Mouse (Mus musculus) lung, embryonic 14.5 days (tissue): Measurements from ENCODE around the gene Tet3. TPM values are rescaled to one million over a fixed set of nuclear protein-coding genes. Genes with fewer than 3 reads are reported as not detected.
A peak's percentile ranks its signal among the peaks of the same experiment; 100 is the strongest.

Experiments used
- ATAC-seq: fragments of 200-750 bp; cut with Nextera tagmentation; 2 replicates; pipeline ENCODE4 v1.8.0; 2017; ENCODE audit warnings: mild to moderate bottlenecking, moderate TSS enrichment, moderate library complexity; ENCODE audit not compliant: insufficient read depth
- DNase-seq: peaks from one replicate; pipeline ENCODE4 v3.0.0-alpha.2; 2015
- H3K27ac ChIP-seq: fragments of 300-500 bp; sonication (generic); 2 replicates; pipeline ENCODE4 v1.5.1; 2014; ENCODE audit warnings: low read depth, mild to moderate bottlenecking, moderate library complexity
- H3K27me3 ChIP-seq: fragments of 300-500 bp; sonication (generic); 2 replicates; pipeline ENCODE4 v1.6.1; 2014; ENCODE audit warnings: low read length, control low read depth; ENCODE audit not compliant: insufficient read depth
- H3K36me3 ChIP-seq: fragments of 300-500 bp; sonication (generic); 2 replicates; pipeline ENCODE4 v1.6.1; 2014; ENCODE audit warnings: control low read depth; ENCODE audit not compliant: insufficient read depth
- H3K4me1 ChIP-seq: fragments of 300-500 bp; sonication (generic); 2 replicates; pipeline ENCODE4 v1.6.1; 2014; ENCODE audit warnings: antibody characterized with exemption, control low read depth; ENCODE audit not compliant: insufficient read depth
- H3K4me2 ChIP-seq: fragments of 300-500 bp; sonication (generic); 2 replicates; pipeline ENCODE4 v1.6.1; 2014; ENCODE audit warnings: mild to moderate bottlenecking
- H3K4me3 ChIP-seq: fragments of 300-500 bp; sonication (generic); 2 replicates; pipeline ENCODE4 v1.5.1; 2014; ENCODE audit warnings: low read depth, low read length
- H3K9ac ChIP-seq: fragments of 300-500 bp; sonication (generic); 2 replicates; pipeline ENCODE4 v1.6.1; 2014
- H3K9me3 ChIP-seq: fragments of 300-500 bp; sonication (generic); 2 replicates; pipeline ENCODE4 v1.6.1; 2016; ENCODE audit warnings: low read depth, low read length, control low read depth
- CTCF ChIP-seq: IDR thresholded peaks from 2 replicates; pipeline ENCODE4 v1.5.1; 2016; ENCODE audit warnings: antibody characterized with exemption, low read depth
- WGBS: fragments of 180-500 bp; shearing (Covaris S2); extraction: QIAGEN DNeasy Blood & Tissue Kit; methylation state at CpG from one replicate; pipeline ENCODE4 v1.1.7; 2014; 5-methylcytosine and 5-hydroxymethylcytosine counted together
- polyA plus RNA-seq: library from polyadenylated mRNA; unstranded; fragments of >200 nt; fragmentation: Nextera tagmentation; extraction: Ambion mirVana; gene quantifications from 2 replicates; pipeline ENCODE4 v1.2.1, GENCODE M21; 2014

The Tet3 gene
- polyA plus RNA-seq, 1 experiment from 2014 or later: 34.4 TPM

- no peak for TF ChIP-seq CTCF
- no peak overlapping the region for H3K4me2 ChIP-seq
- no peaks in the 10 kb centered on the region for H3K9me3 ChIP-seq
- H3K9ac ChIP-seq: no peak overlapping the region
- no peak overlapping the region for H3K4me3 ChIP-seq
- no peak overlapping the region for H3K27ac ChIP-seq
- peaks cover 22% of the 10 kb centered on the region for H3K4me1 ChIP-seq
- no peak for ATAC-seq
- peaks cover 19% of the 10 kb centered on the region; the same call in 1 of the 2 replicates for H3K36me3 ChIP-seq
- peak; percentile 24 for DNase-seq
- H3K27me3 ChIP-seq: no peaks in the 10 kb centered on the region
- 84% methylated on average over 12 of the region's 12 CpGs for whole genome bisulfite sequencing
Observed at GRCm38 (mm10) chr6:83415356-83415940, 43.4 kb downstream of the Tet3 start.

- ATAC-seq: no peak
Observed at GRCm38 (mm10) chr6:83414601-83415355, 44.1 kb downstream of the Tet3 start.

GRCm38 (mm10) chr6:83413686-83414085 lies 45.2 kb downstream of the Tet3 start:
- no peak for TF ChIP-seq CTCF
- 67% methylated on average over 1 of the region's 1 CpGs for WGBS
- Histone ChIP-seq H3K4me2 (no peak overlapping the region), H3K36me3 (peaks cover 14% of the 10 kb centered on the region; the same call in 1 of the 2 replicates), H3K4me1 (peaks cover 25% of the 10 kb centered on the region), H3K4me3 (no peak overlapping the region), H3K9ac (no peak overlapping the region), H3K9me3 (no peaks in the 10 kb centered on the region), H3K27ac (no peak overlapping the region), H3K27me3 (no peaks in the 10 kb centered on the region)
- no peak for DNase-seq
- no peak for ATAC-seq

More at GRCm38 (mm10) chr6:83414601-83415355, 44.1 kb downstream of the Tet3 start:
- H3K9me3 ChIP-seq: no peaks in the 10 kb centered on the region
- H3K9ac ChIP-seq: no peak overlapping the region
- no peak overlapping the region for H3K4me2 ChIP-seq
- H3K27ac ChIP-seq: no peak overlapping the region
- TF ChIP-seq CTCF: no peak
- no peak overlapping the region for H3K4me3 ChIP-seq
- WGBS: 81% methylated on average over 9 of the region's 9 CpGs
- peaks cover 25% of the 10 kb centered on the region for H3K4me1 ChIP-seq
- no peak for DNase-seq
- peaks cover 19% of the 10 kb centered on the region; the same call in 1 of the 2 replicates for H3K36me3 ChIP-seq
- no peaks in the 10 kb centered on the region for H3K27me3 ChIP-seq

- H3K9me3 ChIP-seq: no peaks in the 10 kb centered on the region
- H3K36me3 ChIP-seq: peaks cover 13% of the 10 kb centered on the region; the same call in 1 of the 2 replicates
- H3K27me3 ChIP-seq: no peaks in the 10 kb centered on the region
- no peak for TF ChIP-seq CTCF
- H3K27ac ChIP-seq: no peak overlapping the region
- no peak overlapping the region for H3K9ac ChIP-seq
- no peak overlapping the region for H3K4me3 ChIP-seq
- WGBS: 46% methylated on average over 5 of the region's 5 CpGs
- DNase-seq: peak; percentile 40
- no peak overlapping the region for H3K4me2 ChIP-seq
- ATAC-seq: peak; percentile 18; the same call in 1 of the 2 replicates
- H3K4me1 ChIP-seq: peaks cover 25% of the 10 kb centered on the region
Observed at GRCm38 (mm10) chr6:83412854-83413401, 46.0 kb downstream of the Tet3 start.

GRCm38 (mm10) chr6:83412362-83412853 lies 46.5 kb downstream of the Tet3 start:
- TF ChIP-seq CTCF: no peak
- no peaks in the 10 kb centered on the region for H3K9me3 ChIP-seq
- H3K27me3 ChIP-seq: no peaks in the 10 kb centered on the region
- no peak overlapping the region for H3K4me2 ChIP-seq
- ATAC-seq: no peak
- H3K9ac ChIP-seq: no peak overlapping the region
- peaks cover 17% of the 10 kb centered on the region; the same call in 1 of the 2 replicates for H3K36me3 ChIP-seq
- DNase-seq: no peak
- WGBS: 77% methylated on average over 10 of the region's 10 CpGs
- H3K4me3 ChIP-seq: no peak overlapping the region
- peak overlapping the region; percentile 48; the same call in 1 of the 2 replicates for H3K27ac ChIP-seq
- peaks cover 25% of the 10 kb centered on the region for H3K4me1 ChIP-seq

- 71% methylated on average over 9 of the region's 9 CpGs for WGBS
- DNase-seq: no peak
- no peak for ATAC-seq
- no peaks in the 10 kb centered on the region for H3K9me3 ChIP-seq
- no peak overlapping the region for H3K4me3 ChIP-seq
- peaks cover 18% of the 10 kb centered on the region; the same call in 1 of the 2 replicates for H3K36me3 ChIP-seq
- H3K9ac ChIP-seq: no peak overlapping the region
- no peaks in the 10 kb centered on the region for H3K27me3 ChIP-seq
- peak overlapping the region; percentile 48; the same call in 1 of the 2 replicates for H3K27ac ChIP-seq
- no peak for TF ChIP-seq CTCF
- H3K4me1 ChIP-seq: peaks cover 20% of the 10 kb centered on the region
- no peak overlapping the region for H3K4me2 ChIP-seq
Observed at GRCm38 (mm10) chr6:83411635-83412361, 47.1 kb downstream of the Tet3 start.
